Mouse (Mus musculus) CH12.LX (cell line): Measurements from ENCODE around the gene Htra2. TPM values are rescaled to one million over a fixed set of nuclear protein-coding genes. Genes with fewer than 3 reads are reported as not detected.

Experiments
- DNase-seq: peaks from one replicate; pipeline ENCODE4 v3.0.0-alpha.2; 2013; ENCODE audit errors: extremely low read depth
- H3K27ac ChIP-seq: 2 replicates; pipeline ENCODE4 v1.5.1; 2012; ENCODE audit warnings: low read depth, mild to moderate bottlenecking, control low read depth, moderate library complexity; ENCODE audit not compliant: insufficient read depth
- H3K27me3 ChIP-seq: replicated peaks from 2 replicates; pipeline ENCODE3; 2012; ENCODE audit warnings: inconsistent platforms
- H3K36me3 ChIP-seq, 2 experiments: replicated peaks in 1 of 2; 2 replicates each; pipeline versions ENCODE3 to v1.6.1; 2012; ENCODE audit warnings: inconsistent platforms in 1 of 2, low read length in 1 of 2, mild to moderate bottlenecking in 1 of 2, mixed read lengths in 1 of 2, moderate library complexity in 1 of 2; ENCODE audit not compliant: control insufficient read depth in 1 of 2, insufficient read depth in 1 of 2
- H3K4me1 ChIP-seq, 2 experiments: 2 replicates each; pipeline ENCODE4 v1.6.1; 2012; ENCODE audit warnings: inconsistent platforms in 1 of 2, moderate library complexity in 1 of 2; ENCODE audit not compliant: insufficient read depth in 2 of 2, control insufficient read depth in 1 of 2
- H3K4me2 ChIP-seq: 2 replicates; pipeline ENCODE4 v1.6.1; 2012; ENCODE audit warnings: low read depth, mild to moderate bottlenecking, control low read depth; ENCODE audit not compliant: poor library complexity, insufficient read depth, severe bottlenecking
- H3K4me3 ChIP-seq, 3 experiments: fragments of 150-350 bp in 1 of 3; sonication (generic) in 1 of 3; replicated peaks in 1 of 3; 2 replicates each; pipeline versions ENCODE3 to v1.5.1; 2011 to 2012; ENCODE audit warnings: low read depth in 2 of 3, low read length in 2 of 3, mild to moderate bottlenecking in 2 of 3, moderate library complexity in 2 of 3, control low read depth in 1 of 3, improper control_type of control experiment in 1 of 3, inconsistent platforms in 1 of 3, mixed read lengths in 1 of 3; ENCODE audit not compliant: poor library complexity in 1 of 3
- H3K79me2 ChIP-seq: replicated peaks from 2 replicates; pipeline ENCODE4 v1.6.1; 2012; ENCODE audit warnings: mild to moderate bottlenecking, moderate library complexity; ENCODE audit not compliant: control insufficient read depth, poor library complexity, insufficient read depth, severe bottlenecking; ENCODE audit errors: extremely low read depth
- H3K9ac ChIP-seq: 2 replicates; pipeline ENCODE4 v1.6.1; 2012; ENCODE audit warnings: low read depth, mild to moderate bottlenecking, control low read depth, moderate library complexity; ENCODE audit not compliant: insufficient read depth
- H3K9me3 ChIP-seq: replicated peaks from 2 replicates; pipeline ENCODE3; 2012; ENCODE audit warnings: low read length, inconsistent platforms, mixed read lengths
- BHLHE40 ChIP-seq: IDR thresholded peaks from 2 replicates; pipeline ENCODE4 v1.6.1; 2011; ENCODE audit warnings: mild to moderate bottlenecking, low read depth, low read length, improper control_type of control experiment
- CHD2 ChIP-seq: IDR thresholded peaks from 2 replicates; pipeline ENCODE4 v1.6.1; 2011; ENCODE audit warnings: low read length, improper control_type of control experiment
- CTCF ChIP-seq, 2 experiments: IDR thresholded peaks in 1 of 2; conservative IDR thresholded peaks in 1 of 2; 2 replicates each; pipeline ENCODE4 v1.5.1; 2011 to 2012; ENCODE audit warnings: low read depth in 2 of 2, low read length in 2 of 2, improper control_type of control experiment in 1 of 2, inconsistent platforms in 1 of 2, mild to moderate bottlenecking in 1 of 2, moderate library complexity in 1 of 2
- ELF1 ChIP-seq: IDR thresholded peaks from 2 replicates; pipeline ENCODE4 v1.6.1; 2014; ENCODE audit warnings: low read depth, mild to moderate bottlenecking, inconsistent platforms, low read length, improper control_type of control experiment
- EP300 ChIP-seq: IDR thresholded peaks from 2 replicates; pipeline ENCODE4 v1.6.1; 2011; ENCODE audit warnings: low read length, improper control_type of control experiment
- GABPA ChIP-seq: IDR thresholded peaks from 2 replicates; pipeline ENCODE4 v1.6.1; 2012; ENCODE audit warnings: low read depth, low read length, improper control_type of control experiment, inconsistent platforms; ENCODE audit not compliant: insufficient replicate concordance
- IRF4 ChIP-seq: IDR thresholded peaks from 2 replicates; pipeline ENCODE4 v1.6.1; 2014; ENCODE audit warnings: low read depth, mild to moderate bottlenecking, inconsistent platforms, low read length, improper control_type of control experiment
- MAFK ChIP-seq: IDR thresholded peaks from 2 replicates; pipeline ENCODE4 v1.6.1; 2011; ENCODE audit warnings: low read length, improper control_type of control experiment; ENCODE audit not compliant: insufficient replicate concordance
- MEF2A ChIP-seq: IDR thresholded peaks from 2 replicates; pipeline ENCODE4 v1.6.1; 2014; ENCODE audit warnings: low read depth, mild to moderate bottlenecking, inconsistent platforms, low read length, improper control_type of control experiment, borderline replicate concordance
- PAX5 ChIP-seq: IDR thresholded peaks from 2 replicates; pipeline ENCODE4 v1.6.1; 2012; ENCODE audit warnings: low read length, inconsistent platforms, mixed read lengths
- TBP ChIP-seq: conservative IDR thresholded peaks from 2 replicates; pipeline ENCODE4 v1.6.1; 2011; ENCODE audit warnings: low read depth, low read length, improper control_type of control experiment
- TCF12 ChIP-seq: IDR thresholded peaks from 2 replicates; pipeline ENCODE4 v1.6.1; 2014; ENCODE audit warnings: low read depth, mild to moderate bottlenecking, inconsistent platforms, low read length, improper control_type of control experiment
- UBTF ChIP-seq: IDR thresholded peaks from 2 replicates; pipeline ENCODE4 v1.6.1; 2012; ENCODE audit warnings: low read depth, mild to moderate bottlenecking, inconsistent platforms, low read length, improper control_type of control experiment, moderate library complexity
- ZKSCAN1 ChIP-seq: IDR thresholded peaks from 2 replicates; pipeline ENCODE4 v1.6.1; 2012; ENCODE audit warnings: low read depth, inconsistent platforms, low read length, improper control_type of control experiment, borderline replicate concordance
- dilution Hi-C: fragments of 300-500 bp; cut with MboI; formaldehyde crosslinking; loops from 2 replicates; pipeline ENCODE4 v1.14.3; 2020; ENCODE audit warnings: low sequenced_read_pairs; ENCODE audit not compliant: extremely low pct_unique_long_range_greater_than_20kb, extremely low pct_ligation_motif_present
- in situ Hi-C: fragments of 300-500 bp; cut with MboI; formaldehyde crosslinking; loops from 3 replicates; pipeline ENCODE4 v1.14.3; 2019; ENCODE audit warnings: low sequenced_read_pairs, low pct_ligation_motif_present, low pct_unique_long_range_greater_than_20kb, mixed read lengths
- polyA plus RNA-seq: library from polyadenylated mRNA; unstranded; fragments of >175 nt; gene quantifications from 2 replicates; pipeline ENCODE4 v1.2.1, GENCODE M21; 2012; ENCODE audit warnings: low read depth; ENCODE audit not compliant: insufficient read length
- total RNA-seq, 2 experiments: library from RNA; depleted of rRNA; stranded (reverse); fragments of 300-350 nt in 1 of 2; fragments of >200 nt in 1 of 2; gene quantifications; 2 replicates each; pipeline ENCODE4 v1.2.3; 2012 to 2014

Gene Htra2
- total and polyA plus RNA-seq, 3 experiments, result 113 to 185 (median 137) TPM

- dilution Hi-C loops, result no loop called here
- no peaks in the 10 kb centered on the region for H3K27me3 ChIP-seq
- H3K9me3 ChIP-seq, result peaks cover 2% of the 10 kb centered on the region
- no peaks in the 10 kb centered on the region for H3K79me2 ChIP-seq
- in situ Hi-C loops, result no loop called here
- peaks cover 18 to 39% of the 10 kb centered on the region in 2 experiments for H3K4me1 ChIP-seq
- H3K4me3 ChIP-seq, result no peak overlapping the region
- H3K9ac ChIP-seq, result no peak overlapping the region
- H3K27ac ChIP-seq, result no peak overlapping the region
- H3K4me2 ChIP-seq, result no peak overlapping the region
- no peaks in the 10 kb centered on the region for H3K36me3 ChIP-seq
- no peak for DNase-seq
- no peak for TF ChIP-seq IRF4
- TF ChIP-seq PAX5, result no peak
These were observed 32.1 kb downstream of the Htra2 start for GRCm38 (mm10) chr6:83023008-83023407.

- H3K4me2 ChIP-seq, result no peak overlapping the region
- no peaks in the 10 kb centered on the region for H3K79me2 ChIP-seq
- H3K9ac ChIP-seq, result no peak overlapping the region
- H3K9me3 ChIP-seq, result peaks cover 2% of the 10 kb centered on the region
- H3K27me3 ChIP-seq, result no peaks in the 10 kb centered on the region
- H3K4me1 ChIP-seq, result peaks cover 13 to 32% of the 10 kb centered on the region in 2 experiments
- TF ChIP-seq CTCF (conservative IDR thresholded peaks at IDR 0.05 in 1 of 2, IDR thresholded peaks at IDR 0.05 in 1 of 2; ENCODE audit: low read depth in 2 of 2, low read length in 2 of 2) (no peak), PAX5 (no peak), BHLHE40 (no peak), ZKSCAN1 (no peak), TBP (no peak), UBTF (no peak)
- TF ChIP-seq, all 38 proteins: peak for 0
- DNase-seq, result no peak
- Histone ChIP-seq H3K36me3 (no peaks in the 10 kb centered on the region), H3K4me3 (no peak overlapping the region), H3K27ac (no peak overlapping the region)
- in situ Hi-C loops, result no loop called here
- dilution Hi-C loops, result no loop called here
These were observed 34.1 kb downstream of the Htra2 start for GRCm38 (mm10) chr6:83020836-83021593.

DNA sequence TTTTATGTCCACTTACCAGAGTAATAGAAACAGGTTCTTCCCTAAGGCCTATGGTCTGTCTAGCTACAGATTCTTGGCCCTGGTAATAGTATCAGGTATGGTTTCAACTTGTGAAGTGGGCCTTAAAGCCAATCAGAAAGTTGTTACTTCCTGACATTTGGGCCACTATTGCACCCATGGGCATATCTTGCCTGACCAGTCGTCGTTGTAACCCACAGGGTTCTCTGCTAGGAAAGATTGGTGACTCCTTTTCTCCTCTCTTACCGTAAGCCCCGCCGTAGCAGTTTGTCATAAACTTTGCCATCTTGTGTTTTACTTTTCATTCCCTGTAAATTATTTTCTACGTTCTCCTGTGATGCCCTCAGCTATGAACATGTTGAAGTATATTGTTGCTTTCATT lies 35.0 kb downstream of the Htra2 start:
- H3K9ac ChIP-seq, result no peak overlapping the region
- dilution Hi-C loops, result no loop called here

More for the DNA sequence above, 35.0 kb downstream of the Htra2 start:
- Histone ChIP-seq H3K27ac (no peak overlapping the region), H3K4me3 (no peak overlapping the region)
- TF ChIP-seq MEF2A (no peak), EP300 (no peak), MAFK (no peak), ELF1 (no peak), PAX5 (no peak), TCF12 (no peak), CHD2 (no peak), GABPA (no peak)
- TF ChIP-seq, all 38 proteins: peak for 0
- no peaks in the 10 kb centered on the region for H3K27me3 ChIP-seq
- no peak for DNase-seq
- H3K36me3 ChIP-seq, result no peaks in the 10 kb centered on the region
- H3K9me3 ChIP-seq, result peaks cover 5% of the 10 kb centered on the region
- in situ Hi-C loops, result no loop called here
- H3K4me2 ChIP-seq, result no peak overlapping the region
- H3K4me1 ChIP-seq, result peaks cover 9 to 33% of the 10 kb centered on the region in 2 experiments
- no peaks in the 10 kb centered on the region for H3K79me2 ChIP-seq
